Mouse (Mus musculus): Measurements from ENCODE around the gene Krt13. TPM values are rescaled to one million over a fixed set of nuclear protein-coding genes. Genes with fewer than 3 reads are reported as not detected.

The Krt13 gene
- polyA plus RNA-seq (2021; fragmentation: Nextera tagmentation), result not detected in 2 replicates
- long read RNA-seq, experiment 1, result 0 reads
- long read RNA-seq, experiment 2, result 0 reads

DNA sequence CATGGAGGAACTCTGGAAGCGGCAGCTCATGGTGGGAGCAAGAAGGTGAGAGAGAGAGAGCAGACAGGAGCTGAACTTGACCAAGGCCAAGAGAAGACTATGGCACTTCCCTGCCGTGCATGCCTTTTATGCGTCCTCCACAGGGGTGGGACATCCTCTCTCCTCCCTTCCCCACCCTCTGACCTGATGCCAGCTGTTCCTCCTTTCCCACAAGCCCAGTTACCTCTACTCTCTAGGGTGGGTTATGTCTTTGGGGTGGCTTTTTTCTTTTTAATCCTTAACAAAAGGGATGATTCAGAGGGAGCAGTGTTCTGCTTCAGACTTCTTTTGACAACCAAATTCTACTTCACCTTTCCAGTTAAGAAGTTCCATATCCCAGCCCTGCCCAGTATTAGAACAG lies at the start of gene Krt13:
Krt13 (minus strand) TSS at position 101 of the 400 bp plus-strand sequence.

GRCm38 (mm10) chr11:100148615-100149330 lies 27.4 kb upstream of the Krt13 start, which contains the start of gene Krt19:
TSS of gene Krt19 (minus strand) at chr11:100148665.

DNA sequence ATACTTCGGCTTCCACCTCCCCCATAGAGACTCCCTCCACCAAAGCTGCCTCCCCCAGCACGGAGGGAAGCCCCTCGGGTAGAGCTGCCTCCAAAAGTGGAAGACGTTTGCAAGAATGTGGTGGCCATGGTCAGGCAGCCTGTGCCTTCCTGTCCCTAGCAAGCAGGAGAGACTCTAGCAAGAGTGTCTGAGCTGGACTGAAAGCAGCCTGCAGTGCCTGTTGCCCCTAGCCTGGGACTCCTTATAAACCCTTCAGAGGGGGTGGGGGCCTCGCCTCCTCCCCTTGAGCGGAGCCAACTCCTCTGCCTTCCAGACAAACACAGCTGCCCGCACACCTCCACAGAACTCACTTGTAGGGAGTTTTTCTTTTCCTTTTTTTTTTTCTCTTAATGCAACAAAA lies 14.4 kb upstream of the Krt13 start, which contains the start of gene Krt15:
Krt15 (minus strand) TSS at position 198 of the 400 bp plus-strand sequence.

GRCm38 (mm10) chr11:100105576-100106122 lies 15.7 kb downstream of the Krt13 start, which contains the start of gene Krt36:
TSS of gene Krt36 (minus strand) at chr11:100105626.

DNA sequence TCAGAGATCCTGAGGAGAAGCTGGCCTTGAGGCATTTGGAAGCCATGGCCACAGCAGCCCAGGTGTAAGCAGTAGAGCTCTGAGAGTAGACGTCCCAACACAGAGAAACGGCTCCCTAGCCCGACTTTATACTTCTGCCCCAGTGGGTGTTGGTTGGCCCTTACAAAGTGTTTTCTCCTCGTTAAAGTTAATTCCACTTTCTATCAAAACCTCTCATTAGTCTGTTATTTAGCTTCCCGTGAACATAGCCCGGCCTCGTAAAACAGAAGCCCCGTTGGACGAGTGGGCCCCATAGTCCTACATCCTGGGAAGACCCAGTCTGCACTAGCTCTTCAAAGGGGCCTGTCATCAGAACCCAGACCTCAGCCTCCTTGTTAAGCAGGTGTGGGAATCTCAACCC lies 25.2 kb downstream of the Krt13 start, which contains the start of gene Krt35:
Krt35 (minus strand) TSS at position 101 of the 400 bp plus-strand sequence.

DNA sequence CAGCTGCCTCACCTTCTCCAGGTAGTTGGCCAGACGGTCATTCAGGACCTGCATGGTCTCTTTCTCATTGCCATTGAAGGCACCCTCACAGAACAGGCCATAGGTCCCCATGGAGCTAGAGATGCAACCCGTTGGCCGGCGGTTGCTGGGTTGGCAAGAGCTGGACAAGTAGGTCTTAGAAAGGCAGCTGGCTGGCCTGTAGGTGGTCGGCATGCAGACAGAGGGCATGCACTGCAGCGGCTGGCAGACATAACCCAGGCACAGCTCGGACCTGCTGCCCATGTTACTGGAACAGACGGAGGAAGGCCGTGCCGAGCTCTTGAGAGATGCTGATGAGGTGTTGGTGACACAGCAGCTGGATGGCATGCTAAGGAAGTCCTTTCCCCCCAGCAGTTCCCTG lies 33.5 kb downstream of the Krt13 start, which contains the start of gene Krt32:
Krt32 (minus strand) TSS at position 366 of the 400 bp plus-strand sequence.

Other genes starting within 250 kb of the Krt13 start
- not detected in 2 replicates for gene Krtap9-1, start 248.2 kb downstream of the Krt13 start, polyA plus RNA-seq (2021; fragmentation: Nextera tagmentation)
- not detected in 2 replicates for gene Gm11567, start 242.4 kb downstream of the Krt13 start, polyA plus RNA-seq (2021; fragmentation: Nextera tagmentation)
- not detected in 2 replicates for gene Krtap31-1, start 213.6 kb downstream of the Krt13 start, polyA plus RNA-seq (2021; fragmentation: Nextera tagmentation)
- gene Gm11565, start 206.8 kb downstream of the Krt13 start, polyA plus RNA-seq (2021; fragmentation: Nextera tagmentation), result not detected in 2 replicates
- gene Krtap31-2, start 185.3 kb downstream of the Krt13 start, polyA plus RNA-seq (2021; fragmentation: Nextera tagmentation), result not detected in 2 replicates
- gene Krtap9-5, start 173.1 kb downstream of the Krt13 start, polyA plus RNA-seq (2021; fragmentation: Nextera tagmentation), result not detected in 2 replicates
- not detected in 2 replicates for gene Krtap29-1, start 142.5 kb downstream of the Krt13 start, polyA plus RNA-seq (2021; fragmentation: Nextera tagmentation)
- not detected in 2 replicates for gene Krtap16-1, start 135.0 kb downstream of the Krt13 start, polyA plus RNA-seq (2021; fragmentation: Nextera tagmentation)
- not detected in 2 replicates for gene Krtap17-1, start 127.6 kb downstream of the Krt13 start, polyA plus RNA-seq (2021; fragmentation: Nextera tagmentation)
- not detected in 2 replicates for gene Krt33a, start 105.4 kb downstream of the Krt13 start, polyA plus RNA-seq (2021; fragmentation: Nextera tagmentation)
- gene Krt33b, start 91.7 kb downstream of the Krt13 start, polyA plus RNA-seq (2021; fragmentation: Nextera tagmentation), result not detected in 2 replicates
- gene Krt34, start 80.0 kb downstream of the Krt13 start, polyA plus RNA-seq (2021; fragmentation: Nextera tagmentation), result not detected in 2 replicates
- 0.16 TPM in 1 of 2 replicates, not detected in the other for gene Krt31, start 71.0 kb downstream of the Krt13 start, polyA plus RNA-seq (2021; fragmentation: Nextera tagmentation)
- gene Krt32, start 33.3 kb downstream of the Krt13 start, polyA plus RNA-seq (2021; fragmentation: Nextera tagmentation), result not detected in 2 replicates
- not detected in 2 replicates for gene Krt35, start 25.3 kb downstream of the Krt13 start, polyA plus RNA-seq (2021; fragmentation: Nextera tagmentation)
- gene Krt36, start 15.9 kb downstream of the Krt13 start, polyA plus RNA-seq (2021; fragmentation: Nextera tagmentation), result not detected in 2 replicates
- gene Krt15, start 14.4 kb upstream of the Krt13 start, polyA plus RNA-seq (2021; fragmentation: Nextera tagmentation), result 0.11 and 0.40 TPM in 2 replicates
- gene Krt19, start 27.1 kb upstream of the Krt13 start, polyA plus RNA-seq (2021; fragmentation: Nextera tagmentation), result not detected in 2 replicates
- gene Krt9, start 71.7 kb upstream of the Krt13 start, polyA plus RNA-seq (2021; fragmentation: Nextera tagmentation), result 0.22 and 0.24 TPM in 2 replicates
- not detected in 2 replicates for gene Krt14, start 86.0 kb upstream of the Krt13 start, polyA plus RNA-seq (2021; fragmentation: Nextera tagmentation)
- not detected in 2 replicates for gene Krt16, start 127.3 kb upstream of the Krt13 start, polyA plus RNA-seq (2021; fragmentation: Nextera tagmentation)
- 0.29 and 0.43 TPM in 2 replicates for gene Krt17, start 139.5 kb upstream of the Krt13 start, polyA plus RNA-seq (2021; fragmentation: Nextera tagmentation)
- gene Krt42, start 148.3 kb upstream of the Krt13 start, polyA plus RNA-seq (2021; fragmentation: Nextera tagmentation), result not detected in 2 replicates
- gene Eif1, start 198.3 kb upstream of the Krt13 start, polyA plus RNA-seq (2021; fragmentation: Nextera tagmentation), result 534 and 1,722 TPM in 2 replicates
- not detected in 2 replicates for gene Gast, start 212.8 kb upstream of the Krt13 start, polyA plus RNA-seq (2021; fragmentation: Nextera tagmentation)
- 24.0 and 25.4 TPM in 2 replicates for gene Hap1, start 234.6 kb upstream of the Krt13 start, polyA plus RNA-seq (2021; fragmentation: Nextera tagmentation)